Mouse (Mus musculus) olfactory bulb, adult 2 months (tissue): ENCODE measurements at regions not wholly inside any gene's neighbourhood (a gene's known extent, or its start where the extent isn't known, plus 50 kb on each side); places are given as distances from the start of the nearest gene placed in this dataset.

Source experiments
- H3K27ac ChIP-seq: fragments of 200-500 bp; 2 replicates; pipeline ENCODE4 v1.5.1; 2012; ENCODE audit warnings: low read depth, low read length; ENCODE audit not compliant: insufficient read depth
- H3K4me1 ChIP-seq: fragments of 200-500 bp; 2 replicates; pipeline ENCODE4 v1.6.1; 2012; ENCODE audit warnings: low read length; ENCODE audit not compliant: control insufficient read depth, insufficient read depth
- H3K4me3 ChIP-seq: fragments of 200-500 bp; 2 replicates; pipeline ENCODE4 v1.5.1; 2012; ENCODE audit warnings: mild to moderate bottlenecking, low read depth, low read length, moderate library complexity; ENCODE audit not compliant: insufficient read depth
- CTCF ChIP-seq: fragments of 200-500 bp; IDR thresholded peaks from 2 replicates; pipeline ENCODE4 v1.5.1; 2012; ENCODE audit warnings: low read depth, mild to moderate bottlenecking, low read length, moderate library complexity; ENCODE audit not compliant: insufficient read depth
- POLR2A ChIP-seq: fragments of 200-500 bp; IDR thresholded peaks from 2 replicates; pipeline ENCODE4 v1.6.1; 2012; ENCODE audit warnings: mild to moderate bottlenecking, low read depth, low read length, moderate library complexity; ENCODE audit not compliant: insufficient read depth
- WGBS: fragments of 180-500 bp; shearing (Covaris S2); methylation state at CpG from one replicate; pipeline ENCODE4 v1.1.7; 2018; 5-methylcytosine and 5-hydroxymethylcytosine counted together

DNA sequence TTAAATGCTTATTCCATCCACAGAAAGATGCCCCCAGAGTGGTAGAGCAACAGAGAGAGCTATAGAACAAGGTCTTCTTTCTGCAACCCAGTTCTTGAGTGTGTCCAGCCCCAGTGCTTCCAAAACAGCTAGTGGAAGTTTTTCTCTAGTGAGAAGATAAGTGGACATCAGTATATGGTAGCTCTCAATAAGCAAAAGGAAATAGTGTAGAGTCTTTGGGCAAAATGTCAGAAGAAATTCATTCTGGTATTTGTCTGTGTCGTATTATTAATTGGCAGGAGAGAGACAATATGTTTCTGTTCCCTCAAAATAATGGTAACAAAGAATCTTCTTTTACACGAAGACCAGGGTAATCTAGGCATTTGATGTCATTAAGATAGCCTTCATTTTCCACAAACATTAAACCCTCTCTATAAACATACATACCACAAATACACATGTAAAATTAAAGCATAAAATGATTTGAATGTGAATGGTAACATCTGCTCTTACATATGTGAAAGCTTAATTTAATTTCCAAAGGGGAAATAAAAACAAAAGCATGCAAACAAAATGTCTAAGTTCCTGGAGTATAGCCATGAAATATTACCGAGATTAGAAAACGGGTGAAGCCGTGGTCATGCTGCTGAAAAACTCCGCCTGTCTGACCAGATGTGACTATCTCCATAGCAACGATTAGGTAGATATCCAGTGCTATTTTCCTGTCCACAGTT is 342.1 kb upstream of the Thbs1 start:
- H3K4me3 ChIP-seq = no peak overlapping the region
- TF ChIP-seq POLR2A (no peak), CTCF (no peak)
- H3K4me1 ChIP-seq = no peaks in the 10 kb centered on the region
- no peak overlapping the region for H3K27ac ChIP-seq
- WGBS = 78% methylated on average over 7 of the region's 7 CpGs

DNA sequence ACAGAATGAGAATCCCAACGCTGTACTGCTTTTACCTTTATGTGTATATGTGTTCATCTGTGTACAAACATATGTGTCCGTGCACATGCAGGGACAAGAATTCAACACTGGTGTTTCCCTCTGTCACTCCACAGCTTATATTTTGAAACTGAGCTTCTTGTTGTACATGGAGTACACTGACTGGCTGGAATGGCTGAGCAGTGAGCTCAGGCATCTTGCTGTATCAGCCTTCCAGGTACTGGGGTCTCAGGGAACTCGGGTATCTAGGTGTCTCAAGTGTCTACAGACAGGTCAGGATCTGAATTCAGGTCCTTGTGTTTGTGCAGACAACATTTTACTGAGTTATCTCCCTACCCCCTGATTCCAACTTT is 341.6 kb upstream of the Thbs1 start:
- TF ChIP-seq POLR2A = no peak
- TF ChIP-seq CTCF = no peak
- H3K27ac ChIP-seq = no peak overlapping the region
- 86% methylated on average over 3 of the region's 3 CpGs for WGBS
- no peak overlapping the region for H3K4me3 ChIP-seq
- H3K4me1 ChIP-seq = no peaks in the 10 kb centered on the region

- H3K4me1 ChIP-seq = no peaks in the 10 kb centered on the region
- TF ChIP-seq POLR2A = no peak
- no peak for TF ChIP-seq CTCF
- no peak overlapping the region for H3K27ac ChIP-seq
- 78% methylated on average over 3 of the region's 3 CpGs for WGBS
- no peak overlapping the region for H3K4me3 ChIP-seq
These were observed 331.4 kb upstream of the Thbs1 start for GRCm38 (mm10) chr2:117780287-117780686.

DNA sequence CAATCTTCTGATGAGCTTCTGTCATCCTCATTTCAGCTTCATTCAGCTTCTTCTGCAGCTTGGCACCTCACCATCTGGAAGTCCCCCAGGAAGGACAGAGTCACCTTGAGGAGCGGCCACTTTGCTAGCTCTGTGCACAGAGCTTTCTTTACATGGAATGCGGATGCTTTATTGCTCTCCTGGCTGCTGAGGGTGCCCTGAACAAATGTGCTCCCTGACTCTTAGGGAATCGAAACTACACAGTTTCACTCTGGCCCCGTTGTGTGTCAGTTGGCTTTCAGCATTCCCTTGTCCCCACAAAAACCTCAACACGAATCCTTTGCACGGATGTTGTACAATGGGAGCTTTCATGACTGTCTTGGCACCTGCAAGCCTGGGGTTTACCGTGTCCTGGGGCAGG is 330.9 kb upstream of the Thbs1 start:
- Histone ChIP-seq H3K4me1 (no peaks in the 10 kb centered on the region), H3K4me3 (no peak overlapping the region), H3K27ac (no peak overlapping the region)
- TF ChIP-seq CTCF = no peak
- TF ChIP-seq POLR2A = no peak
- 71% methylated on average over 7 of the region's 7 CpGs for WGBS

DNA sequence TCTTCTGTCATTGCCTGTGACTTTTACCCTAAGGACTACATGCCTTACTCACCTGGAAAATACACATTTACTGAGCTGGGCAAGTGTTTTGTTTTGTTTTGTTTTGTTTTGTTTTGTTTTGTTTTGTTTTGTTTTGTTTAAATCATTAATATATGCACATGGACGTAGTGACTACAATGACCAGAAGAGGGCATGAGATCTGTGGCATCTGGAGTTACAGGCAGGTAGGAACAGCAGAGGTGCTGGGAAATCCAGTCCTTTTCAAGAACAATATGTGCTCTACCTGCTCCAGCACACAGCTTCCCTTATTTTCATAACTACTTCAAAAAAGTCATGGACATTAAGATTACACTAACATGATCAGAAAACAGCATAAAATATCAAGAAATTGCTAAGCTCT is 324.4 kb upstream of the Thbs1 start:
- H3K27ac ChIP-seq = no peak overlapping the region
- no peaks in the 10 kb centered on the region for H3K4me1 ChIP-seq
- no peak overlapping the region for H3K4me3 ChIP-seq
- WGBS = 83% methylated on average over 1 of the region's 1 CpGs
- TF ChIP-seq POLR2A = no peak
- TF ChIP-seq CTCF = no peak

- 88% methylated on average over 1 of the region's 1 CpGs for WGBS
These were observed 317.4 kb upstream of the Thbs1 start for GRCm38 (mm10) chr2:117794285-117794684.

GRCm38 (mm10) chr2:117801946-117802600 is 309.6 kb upstream of the Thbs1 start:
- TF ChIP-seq CTCF (no peak), POLR2A (no peak)
- no peaks in the 10 kb centered on the region for H3K4me1 ChIP-seq
- H3K27ac ChIP-seq = no peak overlapping the region
- no peak overlapping the region for H3K4me3 ChIP-seq

More at GRCm38 (mm10) chr2:117794285-117794684, 317.4 kb upstream of the Thbs1 start:
- TF ChIP-seq POLR2A = no peak
- no peaks in the 10 kb centered on the region for H3K4me1 ChIP-seq
- H3K27ac ChIP-seq = no peak overlapping the region
- H3K4me3 ChIP-seq = no peak overlapping the region

- 76% methylated on average over 2 of the region's 2 CpGs for WGBS
- no peak overlapping the region for H3K4me3 ChIP-seq
- no peak for TF ChIP-seq POLR2A
- no peak for TF ChIP-seq CTCF
- no peaks in the 10 kb centered on the region for H3K4me1 ChIP-seq
- no peak overlapping the region for H3K27ac ChIP-seq
These were observed 309.0 kb upstream of the Thbs1 start for GRCm38 (mm10) chr2:117802686-117803085.

DNA sequence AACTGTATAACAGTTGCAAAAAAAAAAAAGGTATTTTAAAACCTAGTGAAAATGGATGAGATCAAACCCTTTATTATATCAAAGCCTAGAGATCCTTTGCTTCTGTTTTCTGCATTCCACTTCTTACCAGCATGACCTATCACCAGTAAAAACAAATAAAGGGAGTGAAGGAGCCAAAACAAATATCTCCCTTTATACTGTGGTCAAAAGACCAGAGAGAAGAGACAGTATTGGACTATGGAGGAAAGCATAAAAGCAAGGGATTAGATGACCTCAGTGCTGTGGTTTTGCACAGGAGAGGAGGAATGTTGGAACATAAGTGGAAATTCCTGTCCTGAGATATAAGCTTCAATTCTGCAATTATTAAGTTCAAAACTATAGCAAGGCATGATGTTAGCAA is 307.0 kb upstream of the Thbs1 start:
- TF ChIP-seq CTCF (no peak), POLR2A (no peak)
- H3K4me1 ChIP-seq = no peaks in the 10 kb centered on the region
- no peak overlapping the region for H3K4me3 ChIP-seq
- H3K27ac ChIP-seq = no peak overlapping the region
